Mouse (Mus musculus): ENCODE measurements at regions not wholly inside any gene's neighbourhood (a gene's known extent, or its start where the extent isn't known, plus 50 kb on each side); places are given as distances from the start of the nearest gene placed in this dataset.

DNA sequence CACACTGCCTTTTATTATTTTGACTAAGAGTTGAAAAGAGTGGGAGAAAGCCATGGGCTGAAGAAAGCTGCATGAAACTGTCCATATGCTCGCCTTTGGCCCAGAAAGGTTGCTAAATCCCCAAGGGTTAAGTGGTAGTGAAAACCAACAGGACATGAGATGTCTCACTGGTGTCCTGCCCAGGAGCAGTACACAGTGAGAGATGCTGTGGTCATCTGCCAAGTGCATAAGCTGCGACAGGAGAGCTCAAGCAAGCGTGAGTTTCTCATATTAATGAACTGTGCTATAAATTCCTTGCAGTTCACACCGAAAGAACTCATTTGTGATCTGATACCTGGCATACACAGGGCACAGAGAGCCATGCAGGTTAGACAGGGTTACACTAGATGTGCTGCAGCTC, 380.0 kb downstream of the Gria2 start:
- Histone ChIP-seq H3K4me1 (ENCODE audit: control insufficient read depth, insufficient read depth, low read length) (no peaks in the 10 kb centered on the region), H3K9me3 (ENCODE audit: control insufficient read depth, low read length) (no peaks in the 10 kb centered on the region), H3K27ac (ENCODE audit: low read depth, low read length) (no peak overlapping the region), H3K4me2 (no peak overlapping the region), H3K4me3 (ENCODE audit: low read depth, low read length) (no peak overlapping the region), H3K36me3 (ENCODE audit: control insufficient read depth, insufficient read depth, low read length) (no peaks in the 10 kb centered on the region), H3K9ac (ENCODE audit: low read length) (no peak overlapping the region), H3K27me3 (ENCODE audit: control insufficient read depth, insufficient read depth, low read length) (no peaks in the 10 kb centered on the region)
- DNase-seq (ENCODE audit: low spot score, missing footprints) (no peak), ATAC-seq (ENCODE audit: low FRiP score) (no peak)
- WGBS, result 78% methylated on average over 4 of the region's 4 CpGs

All from midbrain, embryonic 11.5 days (tissue).